Mouse (Mus musculus) embryonic fibroblast, embryonic 13.5 days (primary cell): ENCODE data around the gene Clybl.

Experiments
- CTCF ChIP-seq: IDR thresholded peaks from 2 replicates; pipeline ENCODE4 v1.5.1; 2011; ENCODE audit warnings: mild to moderate bottlenecking, control low read depth, low read length, moderate library complexity, borderline replicate concordance; ENCODE audit not compliant: insufficient read depth
- POLR2A ChIP-seq: IDR thresholded peaks from 2 replicates; pipeline ENCODE4 v1.6.1; 2011; ENCODE audit warnings: low read depth, mild to moderate bottlenecking, control low read depth, low read length, moderate library complexity

DNA sequence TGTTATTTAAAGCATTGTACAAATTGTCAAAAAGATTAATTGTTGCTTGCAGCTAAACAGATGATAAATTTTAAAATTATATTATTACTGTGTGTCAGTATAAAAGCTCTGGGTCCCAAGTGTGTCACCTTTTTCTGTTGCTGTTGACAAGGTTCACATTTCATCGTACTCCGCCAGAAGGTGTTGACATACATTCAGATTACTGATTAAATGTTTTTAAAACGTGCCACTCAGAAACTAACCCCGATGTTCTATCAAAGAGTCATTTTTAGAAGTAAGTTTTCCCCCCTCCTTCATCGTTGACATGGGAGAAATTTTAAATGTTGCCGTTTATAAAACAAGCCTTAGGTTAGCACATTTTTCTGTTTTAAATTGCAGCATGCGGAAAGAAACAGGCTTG lies 83.7 kb downstream of the Clybl start:
- TF ChIP-seq POLR2A (no peak), CTCF (no peak)
